Mouse (Mus musculus) ES-E14 (cell line): ENCODE data around the gene Asrgl1. TPM values are rescaled to one million over a fixed set of nuclear protein-coding genes. Genes with fewer than 3 reads are reported as not detected.

Experiments
- DNase-seq: peaks from one replicate; pipeline ENCODE4 v3.0.0-alpha.2; 2013; ENCODE audit warnings: low read depth, low spot score
- H3K27ac ChIP-seq: 2 replicates; pipeline ENCODE4 v1.5.1; 2012; ENCODE audit warnings: low read depth, mild to moderate bottlenecking, low read length, moderate library complexity, mixed read lengths; ENCODE audit not compliant: poor library complexity, insufficient read depth, severe bottlenecking
- H3K36me3 ChIP-seq: 2 replicates; pipeline ENCODE4 v1.6.1; 2012; ENCODE audit warnings: mild to moderate bottlenecking, low read length, moderate library complexity, mixed read lengths; ENCODE audit not compliant: control insufficient read depth, poor library complexity, insufficient read depth, severe bottlenecking
- H3K4me1 ChIP-seq, 2 experiments: fragments of 150-350 bp in 1 of 2; sonication (generic) in 1 of 2; 2 replicates each; pipeline ENCODE4 v1.6.1; 2012; ENCODE audit warnings: low read length in 2 of 2, mild to moderate bottlenecking in 1 of 2, mixed read lengths in 1 of 2; ENCODE audit not compliant: control insufficient read depth in 2 of 2, insufficient read depth in 2 of 2, poor library complexity in 1 of 2
- H3K4me3 ChIP-seq, 2 experiments: fragments of 150-350 bp in 1 of 2; sonication (generic) in 1 of 2; 2 replicates each; pipeline ENCODE4 v1.5.1; 2012; ENCODE audit warnings: low read length in 2 of 2, low read depth in 1 of 2, mild to moderate bottlenecking in 1 of 2, mixed read lengths in 1 of 2; ENCODE audit not compliant: insufficient read depth in 1 of 2, poor library complexity in 1 of 2, severe bottlenecking in 1 of 2
- H3K9ac ChIP-seq: 2 replicates; pipeline ENCODE4 v1.6.1; 2012; ENCODE audit warnings: low read depth, mild to moderate bottlenecking, low read length, mixed read lengths; ENCODE audit not compliant: poor library complexity, insufficient read depth, severe bottlenecking
- H3K9me3 ChIP-seq: fragments of 150-350 bp; sonication (generic); 2 replicates; pipeline ENCODE4 v1.6.1; 2012; ENCODE audit warnings: low read depth, mild to moderate bottlenecking, low read length; ENCODE audit not compliant: control insufficient read depth, insufficient read depth
- CHD2 ChIP-seq: IDR thresholded peaks from 2 replicates; pipeline ENCODE4 v1.6.1; 2014; ENCODE audit warnings: mild to moderate bottlenecking, low read depth, low read length, inconsistent platforms
- HCFC1 ChIP-seq: IDR thresholded peaks from 2 replicates; pipeline ENCODE4 v1.6.1; 2012; ENCODE audit warnings: low read length, inconsistent platforms, borderline replicate concordance; ENCODE audit not compliant: insufficient read depth
- MAFK ChIP-seq: IDR thresholded peaks from 2 replicates; pipeline ENCODE4 v1.6.1; 2014; ENCODE audit warnings: mild to moderate bottlenecking, low read depth, low read length, inconsistent platforms; ENCODE audit not compliant: insufficient read depth
- ZC3H11A ChIP-seq: IDR thresholded peaks from 2 replicates; pipeline ENCODE4 v1.6.1; 2012; ENCODE audit warnings: low read depth, mild to moderate bottlenecking, inconsistent platforms, low read length, borderline replicate concordance
- ZNF384 ChIP-seq: IDR thresholded peaks from 2 replicates; pipeline ENCODE4 v1.6.1; 2012; ENCODE audit warnings: low read depth, low read length, inconsistent platforms
- in situ Hi-C, 2 experiments: fragments of 600-800 bp; cut with MboI; formaldehyde crosslinking; loops; one replicate each; pipeline ENCODE4 v1.15.1; 2025; ENCODE audit warnings: low sequenced_read_pairs in 2 of 2, inconsistent platforms in 1 of 2; ENCODE audit not compliant: unreplicated experiment in 2 of 2
- total RNA-seq: library from RNA; depleted of rRNA; stranded (reverse); fragments of 300-350 nt; gene quantifications from 2 replicates; pipeline ENCODE4 v1.2.3, GENCODE M21; 2012

Gene Asrgl1
- total RNA-seq, 1 experiment = 14.4 TPM

- no peak overlapping the region for H3K27ac ChIP-seq
- no peaks in the 10 kb centered on the region; a peak in 1 of 4 replicates for H3K4me1 ChIP-seq
- H3K9ac ChIP-seq = no peak overlapping the region
- H3K4me3 ChIP-seq = no peak overlapping the region
- TF ChIP-seq HCFC1 (no peak), CHD2 (no peak), ZNF384 (no peak), ZC3H11A (no peak), MAFK (no peak)
- no peaks in the 10 kb centered on the region for H3K9me3 ChIP-seq
- in situ Hi-C loops = loop anchor here (10.0 to 25.0 kb wide), 3 partner anchors 112 to 245 kb away; partner anchors contain the start of genes Lrrn4cl (in 2 of the 2), Ahnak (in 1 of the 2) and Ubxn1 (in 1 of the 2)
- no peaks in the 10 kb centered on the region for H3K36me3 ChIP-seq
- no peak for DNase-seq
Observed at GRCm38 (mm10) chr19:9099751-9100150, 35.7 kb downstream of the Asrgl1 start.

- H3K36me3 ChIP-seq = no peaks in the 10 kb centered on the region
- DNase-seq = no peak
- H3K9me3 ChIP-seq = no peaks in the 10 kb centered on the region
- in situ Hi-C loops = loop anchor here (10.0 to 25.0 kb wide), 3 partner anchors 110 to 243 kb away; partner anchors contain the start of genes Lrrn4cl (in 2 of the 2), Ahnak (in 1 of the 2) and Ubxn1 (in 1 of the 2)
- TF ChIP-seq HCFC1 (no peak), MAFK (no peak), ZC3H11A (no peak), ZNF384 (no peak), CHD2 (no peak)
- no peak overlapping the region for H3K4me3 ChIP-seq
- H3K4me1 ChIP-seq = no peaks in the 10 kb centered on the region; a peak in 1 of 4 replicates
- no peak overlapping the region for H3K9ac ChIP-seq
- H3K27ac ChIP-seq = no peak overlapping the region
Observed at GRCm38 (mm10) chr19:9097441-9097840, 38.0 kb downstream of the Asrgl1 start.

GRCm38 (mm10) chr19:9095111-9095510 lies 40.3 kb downstream of the Asrgl1 start:
- in situ Hi-C loops = loop anchor here (10.0 to 25.0 kb wide), 3 partner anchors 108 to 240 kb away; partner anchors contain the start of genes Lrrn4cl (in 2 of the 2), Ahnak (in 1 of the 2) and Ubxn1 (in 1 of the 2)

GRCm38 (mm10) chr19:9090709-9091108 lies 44.7 kb downstream of the Asrgl1 start:
- Histone ChIP-seq H3K4me3 (no peak overlapping the region), H3K4me1 (no peaks in the 10 kb centered on the region), H3K9ac (no peak overlapping the region), H3K27ac (no peak overlapping the region), H3K36me3 (no peaks in the 10 kb centered on the region), H3K9me3 (no peaks in the 10 kb centered on the region)
- no peak for TF ChIP-seq MAFK
- TF ChIP-seq CHD2 = no peak
- TF ChIP-seq HCFC1 = no peak
- TF ChIP-seq ZNF384 = no peak
- no peak for TF ChIP-seq ZC3H11A
- DNase-seq = no peak
- in situ Hi-C loops = loop anchor here (10.0 to 25.0 kb wide), 3 partner anchors 103 to 236 kb away; partner anchors contain the start of genes Lrrn4cl (in 2 of the 2), Ahnak (in 1 of the 2) and Ubxn1 (in 1 of the 2)

More at GRCm38 (mm10) chr19:9095111-9095510, 40.3 kb downstream of the Asrgl1 start:
- TF ChIP-seq MAFK (no peak), CHD2 (no peak), ZNF384 (no peak), HCFC1 (no peak), ZC3H11A (no peak)
- no peak for DNase-seq
- H3K27ac ChIP-seq = no peak overlapping the region
- no peak overlapping the region for H3K9ac ChIP-seq
- H3K36me3 ChIP-seq = no peaks in the 10 kb centered on the region
- no peaks in the 10 kb centered on the region for H3K4me1 ChIP-seq
- no peak overlapping the region for H3K4me3 ChIP-seq
- no peaks in the 10 kb centered on the region for H3K9me3 ChIP-seq
